Mouse (Mus musculus) embryonic facial prominence, embryonic 14.5 days (tissue): ENCODE results near the gene Gm17387. TPM values are rescaled to one million over a fixed set of nuclear protein-coding genes. Genes with fewer than 3 reads are reported as not detected.
"Not testable (repeated sequence)": the region's sequence is repeated elsewhere in the genome, so short reads cannot be mapped to it uniquely, and the experiment has no call there.

ENCODE experiments used
- ATAC-seq: fragments of 200-750 bp; cut with Nextera tagmentation; 2 replicates; pipeline ENCODE4 v1.8.0; 2017; ENCODE audit warnings: low read depth, moderate number of reproducible peaks, moderate TSS enrichment
- DNase-seq: peaks from one replicate; pipeline ENCODE4 v3.0.0-alpha.2; 2015; ENCODE audit warnings: low spot score
- H3K27ac ChIP-seq: fragments of 300-500 bp; sonication (generic); replicated peaks from 2 replicates; pipeline ENCODE4 v1.5.1; 2014; ENCODE audit warnings: low read depth, mild to moderate bottlenecking, low read length, moderate library complexity
- H3K27me3 ChIP-seq: fragments of 300-500 bp; sonication (generic); replicated peaks from 2 replicates; pipeline ENCODE4 v1.6.1; 2014; ENCODE audit warnings: low read length; ENCODE audit not compliant: control insufficient read depth, insufficient read depth
- H3K36me3 ChIP-seq: fragments of 300-500 bp; sonication (generic); 2 replicates; pipeline ENCODE4 v1.6.1; 2014; ENCODE audit warnings: low read length, mixed read lengths; ENCODE audit not compliant: control insufficient read depth, insufficient read depth
- H3K4me1 ChIP-seq: fragments of 300-500 bp; sonication (generic); 2 replicates; pipeline ENCODE4 v1.6.1; 2014; ENCODE audit warnings: antibody characterized with exemption, low read length; ENCODE audit not compliant: control insufficient read depth, insufficient read depth
- H3K4me2 ChIP-seq: fragments of 300-500 bp; sonication (generic); 2 replicates; pipeline ENCODE4 v1.6.1; 2014; ENCODE audit warnings: low read depth, mild to moderate bottlenecking, low read length, moderate library complexity, mixed read lengths
- H3K4me3 ChIP-seq: fragments of 300-500 bp; sonication (generic); 2 replicates; pipeline ENCODE4 v1.5.1; 2014; ENCODE audit warnings: low read depth, mild to moderate bottlenecking, low read length
- H3K9ac ChIP-seq: fragments of 300-500 bp; sonication (generic); 2 replicates; pipeline ENCODE4 v1.6.1; 2014; ENCODE audit warnings: low read depth, mild to moderate bottlenecking, low read length, moderate library complexity, mixed read lengths
- H3K9me3 ChIP-seq: fragments of 300-500 bp; sonication (generic); 2 replicates; pipeline ENCODE4 v1.6.1; 2016; ENCODE audit warnings: low read length; ENCODE audit not compliant: control insufficient read depth
- WGBS: fragments of 180-500 bp; shearing (Covaris S2); extraction: QIAGEN DNeasy Blood & Tissue Kit; methylation state at CpG from one replicate; pipeline ENCODE4 v1.1.7; 2014; 5-methylcytosine and 5-hydroxymethylcytosine counted together
- polyA plus RNA-seq: library from polyadenylated mRNA; unstranded; fragments of >200 nt; fragmentation: Nextera tagmentation; extraction: Ambion mirVana; gene quantifications from 2 replicates; pipeline ENCODE4 v1.2.1, GENCODE M21; 2014

Gene Gm17387
- polyA plus RNA-seq, 1 experiment from 2014 or later = not detected

- peak overlapping the region; percentile 59 for H3K4me2 ChIP-seq
- no peaks in the 10 kb centered on the region for H3K36me3 ChIP-seq
- ATAC-seq (peak; percentile 55; the same call in 1 of the 2 replicates), DNase-seq (peak; percentile 86)
- H3K27ac ChIP-seq = no peak overlapping the region
- no peak overlapping the region for H3K9ac ChIP-seq
- WGBS = 11% methylated on average over 20 of the region's 20 CpGs
- peak overlapping the region; percentile 15 for H3K4me3 ChIP-seq
- peaks cover 8% of the 10 kb centered on the region; the same call in 1 of the 2 replicates for H3K4me1 ChIP-seq
- no peaks in the 10 kb centered on the region for H3K27me3 ChIP-seq
- no peaks in the 10 kb centered on the region for H3K9me3 ChIP-seq
These were observed 19.8 kb upstream of the Gm17387 start for GRCm38 (mm10) chr7:141008938-141009660.

DNA sequence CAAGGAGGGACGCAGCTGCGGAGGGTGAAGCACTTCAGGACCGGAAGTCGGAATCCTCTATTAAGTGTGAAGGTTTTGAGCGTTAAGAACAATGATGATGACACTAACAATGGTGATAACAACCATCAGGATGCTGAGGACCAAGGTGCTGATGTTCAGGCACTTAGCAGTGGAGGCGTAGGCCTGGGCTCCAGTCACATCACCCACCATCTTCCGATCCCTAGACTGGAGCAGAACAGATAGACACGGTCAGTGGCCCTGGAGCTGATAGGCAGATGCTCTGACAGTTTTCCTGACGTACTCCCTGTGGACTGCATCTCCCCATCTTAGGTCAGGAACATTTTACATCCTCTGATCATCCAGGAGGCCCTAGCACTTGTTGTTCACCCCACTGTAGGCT lies 19.3 kb upstream of the Gm17387 start:
- ATAC-seq = no peak
- H3K27me3 ChIP-seq = no peaks in the 10 kb centered on the region
- WGBS = 85% methylated on average over 9 of the region's 9 CpGs
- no peaks in the 10 kb centered on the region for H3K36me3 ChIP-seq
- peak overlapping the region; percentile 59 for H3K4me2 ChIP-seq
- no peaks in the 10 kb centered on the region for H3K9me3 ChIP-seq
- no peak for DNase-seq
- peak overlapping the region; percentile 69; the same call in 1 of the 2 replicates for H3K9ac ChIP-seq
- H3K4me1 ChIP-seq = peaks cover 8% of the 10 kb centered on the region; the same call in 1 of the 2 replicates
- peak overlapping the region; percentile 42 for H3K4me3 ChIP-seq
- no peak overlapping the region for H3K27ac ChIP-seq

- H3K4me1 ChIP-seq = peaks cover 8% of the 10 kb centered on the region; the same call in 1 of the 2 replicates
- H3K4me2 ChIP-seq = peak within 1 kb of the TSS; percentile 59
- H3K27me3 ChIP-seq = no peaks in the 10 kb centered on the region
- H3K9me3 ChIP-seq = no peaks in the 10 kb centered on the region
- DNase-seq = peak; percentile 87
- H3K27ac ChIP-seq = peak within 1 kb of the TSS; percentile 78
- H3K4me3 ChIP-seq = peak within 1 kb of the TSS; percentile 42
- no peak for ATAC-seq
- WGBS = 8% methylated on average over 10 of the region's 10 CpGs
- H3K36me3 ChIP-seq = no peaks in the 10 kb centered on the region
- peak within 1 kb of the TSS; percentile 69 for H3K9ac ChIP-seq
These were observed 18.3 kb upstream of the Gm17387 start, which contains the start of gene Ifitm3 for GRCm38 (mm10) chr7:141010593-141010992. TSS of gene Ifitm3 (minus strand) at chr7:141010770.

DNA sequence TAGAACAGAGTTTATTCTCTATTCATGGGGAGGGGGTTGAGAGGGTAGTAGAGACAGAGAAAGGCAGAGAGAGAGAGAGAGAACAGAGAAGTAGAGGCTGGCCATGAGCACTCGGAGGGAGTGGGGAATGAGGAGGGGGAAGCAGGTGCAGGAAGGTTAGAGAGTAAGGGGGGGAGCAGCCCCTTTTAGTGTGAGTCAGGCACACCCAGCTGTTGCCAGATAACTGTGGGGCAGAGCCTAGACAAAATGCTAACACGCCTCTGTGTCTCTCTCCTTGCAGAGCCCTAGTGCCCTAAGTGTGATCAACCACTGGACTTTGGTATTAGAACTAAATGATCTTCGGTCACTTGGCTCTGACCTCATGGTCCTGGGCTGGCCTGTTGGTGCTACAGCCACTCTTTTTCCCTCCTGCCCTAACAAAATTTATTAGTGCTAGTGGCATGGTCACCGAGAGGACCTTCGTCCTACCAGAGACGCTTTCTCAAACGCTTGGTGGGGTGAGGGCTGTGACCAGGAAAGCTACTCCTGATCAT lies 17.6 kb upstream of the Gm17387 start:
- Histone ChIP-seq H3K4me2 (no peak overlapping the region; the same call in 1 of the 2 replicates), H3K27ac (peak overlapping the region; percentile 78)

GRCm38 (mm10) chr7:141016707-141017697 lies 11.9 kb upstream of the Gm17387 start:
- Histone ChIP-seq H3K27ac (no peak overlapping the region), H3K4me2 (no peak overlapping the region), H3K9ac (no peak overlapping the region), H3K27me3 (no peaks in the 10 kb centered on the region), H3K36me3 (no peaks in the 10 kb centered on the region), H3K4me1 (no peaks in the 10 kb centered on the region), H3K4me3 (no peak overlapping the region), H3K9me3 (no peaks in the 10 kb centered on the region)
- ATAC-seq = no peak
- no peak for DNase-seq
- 86% methylated on average over 10 of the region's 10 CpGs for WGBS

More for the DNA sequence above, 17.6 kb upstream of the Gm17387 start:
- H3K9ac ChIP-seq = no peak overlapping the region
- WGBS = 86% methylated on average over 7 of the region's 7 CpGs
- H3K4me1 ChIP-seq = peaks cover 8% of the 10 kb centered on the region; the same call in 1 of the 2 replicates
- no peaks in the 10 kb centered on the region for H3K36me3 ChIP-seq
- ATAC-seq (no peak), DNase-seq (no peak)
- H3K27me3 ChIP-seq = no peaks in the 10 kb centered on the region
- H3K9me3 ChIP-seq = no peaks in the 10 kb centered on the region
- no peak overlapping the region for H3K4me3 ChIP-seq

DNA sequence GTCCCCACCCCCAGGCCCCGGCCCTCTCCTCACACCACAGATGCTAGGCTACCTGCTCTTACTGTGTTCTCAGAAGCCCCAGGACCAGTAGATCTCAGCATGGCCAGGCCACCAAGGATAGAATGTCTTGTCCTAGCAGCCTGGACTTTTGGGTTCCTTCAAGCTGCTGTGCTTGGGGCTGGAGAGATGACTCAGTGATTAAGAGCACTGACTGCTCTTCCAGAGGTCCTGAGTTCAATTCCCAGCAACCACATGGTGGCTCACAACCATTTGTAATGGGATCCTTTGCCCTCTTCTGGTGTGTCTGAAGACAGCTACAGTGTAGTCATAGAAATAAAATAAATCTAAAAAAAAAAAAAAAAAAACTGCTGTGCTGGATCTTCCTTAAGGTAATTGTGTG lies 11.1 kb upstream of the Gm17387 start, which contains the start of gene Ifitm6:
TSS of gene Ifitm6 (minus strand) at position 101 of the 400 bp plus-strand sequence.
- H3K9ac ChIP-seq, H3K4me1 ChIP-seq, H3K9me3 ChIP-seq, ATAC-seq, DNase-seq, H3K4me2 ChIP-seq, H3K36me3 ChIP-seq, H3K27me3 ChIP-seq, H3K27ac ChIP-seq, H3K4me3 ChIP-seq: not testable (repeated sequence)
- 75% methylated on average over 1 of the region's 1 CpGs for WGBS

DNA sequence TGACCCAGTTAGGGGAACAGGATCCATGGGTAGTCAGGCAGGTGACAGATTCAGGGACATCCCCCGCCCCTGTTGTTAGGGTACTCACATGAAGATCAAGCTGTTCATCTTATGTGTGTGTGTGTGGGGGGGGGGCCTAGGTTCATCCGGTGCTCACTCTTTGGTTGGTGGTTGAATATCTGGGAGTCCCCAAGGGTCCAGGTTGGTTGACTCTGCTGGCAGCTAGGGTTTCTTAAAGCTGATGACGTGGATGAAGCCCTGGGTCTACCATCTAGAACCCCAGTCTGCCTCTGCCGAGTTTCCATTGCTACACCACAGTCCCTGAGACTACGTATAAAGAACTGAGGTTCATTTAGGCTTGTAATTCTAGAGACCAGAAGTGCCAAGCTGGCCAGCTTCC lies 9.9 kb upstream of the Gm17387 start:
- Histone ChIP-seq H3K9ac (no peak overlapping the region), H3K4me3 (no peak overlapping the region), H3K9me3 (no peaks in the 10 kb centered on the region), H3K4me1 (no peaks in the 10 kb centered on the region), H3K4me2 (no peak overlapping the region), H3K36me3 (no peaks in the 10 kb centered on the region), H3K27ac (no peak overlapping the region), H3K27me3 (no peaks in the 10 kb centered on the region)
- no peak for DNase-seq
- ATAC-seq = no peak
- 93% methylated on average over 5 of the region's 5 CpGs for WGBS
